Mouse (Mus musculus): ENCODE data around the gene Utp6. TPM values are rescaled to one million over a fixed set of nuclear protein-coding genes. Genes with fewer than 3 reads are reported as not detected.

Utp6 gene
- total and polyA plus RNA-seq, 3 experiments = 6.2 to 126 (median 41.9) TPM

- H3K27me3 ChIP-seq (ENCODE audit: insufficient read depth, low read length) = no peaks in the 10 kb centered on the region
- DNase-seq (ENCODE audit: low spot score) = no peak
- no peak overlapping the region for H3K4me3 ChIP-seq (ENCODE audit: low read depth, low read length)
- H3K9me3 ChIP-seq (replicated peaks) = no peaks in the 10 kb centered on the region
- TF ChIP-seq POLR2AphosphoS5 (IDR thresholded peaks at IDR 0.05; ENCODE audit: insufficient replicate concordance, low read depth, low read length) (no peak), GATA1 (IDR thresholded peaks at IDR 0.05; ENCODE audit: borderline replicate concordance, low read length) (no peak), GATA2 (IDR thresholded peaks at IDR 0.05; ENCODE audit: borderline replicate concordance, low read depth, low read length) (no peak), TAL1 (conservative IDR thresholded peaks at IDR 0.05; ENCODE audit: low read depth, low read length) (no peak), CTCF (IDR thresholded peaks at IDR 0.05; ENCODE audit: low read depth, low read length) (0 out of 2 replicates have a peak, but pooled peaks have one; percentile 5)
- peaks cover 94% of the 10 kb centered on the region for H3K36me3 ChIP-seq (replicated peaks)
- H3K4me1 ChIP-seq (ENCODE audit: insufficient read depth, low read depth, low read length) = no peaks in the 10 kb centered on the region
- no peak for ATAC-seq (ENCODE audit: extremely low read depth, insufficient number of reproducible peaks, low FRiP score, poor library complexity, severe bottlenecking)
Measured at GRCm38 (mm10) chr11:79935766-79936165, 26.4 kb downstream of the Utp6 start.

DNA sequence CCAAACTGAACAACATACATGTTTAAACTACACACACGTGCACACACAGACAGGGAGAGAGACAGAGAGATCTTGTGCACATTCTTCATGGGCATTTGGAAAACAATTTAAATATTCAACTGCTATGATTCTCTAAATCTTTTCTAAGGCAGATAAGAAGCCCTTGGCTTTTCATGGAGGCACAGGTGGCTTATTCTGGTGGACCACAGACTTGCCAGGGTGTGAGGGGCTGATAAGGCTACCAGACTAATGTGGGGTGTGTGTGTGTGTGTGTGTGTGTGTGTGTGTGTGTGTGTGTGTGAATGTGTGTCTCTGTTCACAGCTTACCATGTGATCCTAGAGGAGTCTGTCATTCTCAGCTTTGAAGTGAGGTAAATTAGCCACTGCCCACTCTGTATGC, 39.4 kb downstream of the Utp6 start:
- ATAC-seq (ENCODE audit: extremely low read depth, insufficient number of reproducible peaks, low FRiP score, poor library complexity, severe bottlenecking) (no peak), DNase-seq (ENCODE audit: low spot score) (no peak)
- Histone ChIP-seq H3K27me3 (ENCODE audit: insufficient read depth, low read length) (peaks cover 4% of the 10 kb centered on the region; the same call in 1 of the 2 replicates), H3K9me3 (replicated peaks) (no peaks in the 10 kb centered on the region), H3K36me3 (replicated peaks) (peaks cover 4% of the 10 kb centered on the region), H3K4me3 (ENCODE audit: low read depth, low read length) (no peak overlapping the region), H3K4me1 (ENCODE audit: insufficient read depth, low read depth, low read length) (peaks cover 3% of the 10 kb centered on the region; the same call in 1 of the 2 replicates)
- no peak for TF ChIP-seq CTCF (IDR thresholded peaks at IDR 0.05; ENCODE audit: low read depth, low read length)

DNA sequence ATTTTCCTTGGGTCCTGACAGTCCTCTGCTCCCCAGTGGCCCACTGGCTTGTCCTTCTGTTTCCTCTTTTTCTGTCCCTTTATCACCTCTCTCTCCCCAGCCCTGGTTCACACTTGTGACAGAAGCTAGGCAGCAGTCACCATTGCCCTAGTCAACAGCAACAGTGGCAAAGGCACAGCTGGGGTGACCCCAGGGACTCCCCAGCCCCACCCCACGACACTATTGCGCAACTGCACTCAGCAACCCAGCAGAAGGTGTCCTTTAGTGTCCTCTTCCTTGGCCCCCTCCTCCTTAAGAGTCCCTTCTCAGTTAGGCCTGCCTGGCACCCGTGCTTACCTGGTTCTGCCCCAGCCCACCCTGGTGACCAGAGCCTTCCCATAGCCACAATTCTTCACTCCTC, 40.0 kb downstream of the Utp6 start:
- DNase-seq (ENCODE audit: low spot score) = no peak
- Histone ChIP-seq H3K27me3 (ENCODE audit: insufficient read depth, low read length) (peaks cover 4% of the 10 kb centered on the region; the same call in 1 of the 2 replicates), H3K4me1 (ENCODE audit: insufficient read depth, low read depth, low read length) (peaks cover 3% of the 10 kb centered on the region; the same call in 1 of the 2 replicates), H3K36me3 (replicated peaks) (peaks cover 1% of the 10 kb centered on the region), H3K4me3 (ENCODE audit: low read depth, low read length) (no peak overlapping the region), H3K9me3 (replicated peaks) (no peaks in the 10 kb centered on the region)
- TF ChIP-seq GATA1 (IDR thresholded peaks at IDR 0.05; ENCODE audit: borderline replicate concordance, low read length) (no peak), GATA2 (IDR thresholded peaks at IDR 0.05; ENCODE audit: borderline replicate concordance, low read depth, low read length) (no peak), TAL1 (conservative IDR thresholded peaks at IDR 0.05; ENCODE audit: low read depth, low read length) (no peak), CTCF (IDR thresholded peaks at IDR 0.05; ENCODE audit: low read depth, low read length) (no peak), POLR2AphosphoS5 (IDR thresholded peaks at IDR 0.05; ENCODE audit: insufficient replicate concordance, low read depth, low read length) (no peak)
- ATAC-seq (ENCODE audit: extremely low read depth, insufficient number of reproducible peaks, low FRiP score, poor library complexity, severe bottlenecking) = no peak

GRCm38 (mm10) chr11:79920505-79921025, 41.6 kb downstream of the Utp6 start:
- DNase-seq (ENCODE audit: low spot score) (no peak), ATAC-seq (ENCODE audit: extremely low read depth, insufficient number of reproducible peaks, low FRiP score, poor library complexity, severe bottlenecking) (no peak)
- TF ChIP-seq GATA1 (IDR thresholded peaks at IDR 0.05; ENCODE audit: borderline replicate concordance, low read length) = no peak
- TF ChIP-seq CTCF (IDR thresholded peaks at IDR 0.05; ENCODE audit: low read depth, low read length) = no peak
- no peak for TF ChIP-seq POLR2AphosphoS5 (IDR thresholded peaks at IDR 0.05; ENCODE audit: insufficient replicate concordance, low read depth, low read length)
- no peak for TF ChIP-seq TAL1 (conservative IDR thresholded peaks at IDR 0.05; ENCODE audit: low read depth, low read length)
- no peak for TF ChIP-seq GATA2 (IDR thresholded peaks at IDR 0.05; ENCODE audit: borderline replicate concordance, low read depth, low read length)

GRCm38 (mm10) chr11:79919685-79920504, 42.3 kb downstream of the Utp6 start:
- H3K9me3 ChIP-seq (replicated peaks) = no peaks in the 10 kb centered on the region
- H3K4me1 ChIP-seq (ENCODE audit: insufficient read depth, low read depth, low read length) = peaks cover 3% of the 10 kb centered on the region; the same call in 1 of the 2 replicates
- H3K36me3 ChIP-seq (replicated peaks) = no peaks in the 10 kb centered on the region
- ATAC-seq (ENCODE audit: extremely low read depth, insufficient number of reproducible peaks, low FRiP score, poor library complexity, severe bottlenecking) = no peak
- TF ChIP-seq GATA1 (IDR thresholded peaks at IDR 0.05; ENCODE audit: borderline replicate concordance, low read length) (no peak), TAL1 (conservative IDR thresholded peaks at IDR 0.05; ENCODE audit: low read depth, low read length) (no peak), GATA2 (IDR thresholded peaks at IDR 0.05; ENCODE audit: borderline replicate concordance, low read depth, low read length) (no peak), CTCF (IDR thresholded peaks at IDR 0.05; ENCODE audit: low read depth, low read length) (peak; percentile 85)
- DNase-seq (ENCODE audit: low spot score) = peak; percentile 66
- H3K4me3 ChIP-seq (ENCODE audit: low read depth, low read length) = no peak overlapping the region
- peaks cover 10% of the 10 kb centered on the region for H3K27me3 ChIP-seq (ENCODE audit: insufficient read depth, low read length)

More at GRCm38 (mm10) chr11:79920505-79921025, 41.6 kb downstream of the Utp6 start:
- Histone ChIP-seq H3K9me3 (replicated peaks) (no peaks in the 10 kb centered on the region), H3K27me3 (ENCODE audit: insufficient read depth, low read length) (peaks cover 10% of the 10 kb centered on the region), H3K36me3 (replicated peaks) (no peaks in the 10 kb centered on the region), H3K4me1 (ENCODE audit: insufficient read depth, low read depth, low read length) (peaks cover 3% of the 10 kb centered on the region; the same call in 1 of the 2 replicates), H3K4me3 (ENCODE audit: low read depth, low read length) (no peak overlapping the region)

DNA sequence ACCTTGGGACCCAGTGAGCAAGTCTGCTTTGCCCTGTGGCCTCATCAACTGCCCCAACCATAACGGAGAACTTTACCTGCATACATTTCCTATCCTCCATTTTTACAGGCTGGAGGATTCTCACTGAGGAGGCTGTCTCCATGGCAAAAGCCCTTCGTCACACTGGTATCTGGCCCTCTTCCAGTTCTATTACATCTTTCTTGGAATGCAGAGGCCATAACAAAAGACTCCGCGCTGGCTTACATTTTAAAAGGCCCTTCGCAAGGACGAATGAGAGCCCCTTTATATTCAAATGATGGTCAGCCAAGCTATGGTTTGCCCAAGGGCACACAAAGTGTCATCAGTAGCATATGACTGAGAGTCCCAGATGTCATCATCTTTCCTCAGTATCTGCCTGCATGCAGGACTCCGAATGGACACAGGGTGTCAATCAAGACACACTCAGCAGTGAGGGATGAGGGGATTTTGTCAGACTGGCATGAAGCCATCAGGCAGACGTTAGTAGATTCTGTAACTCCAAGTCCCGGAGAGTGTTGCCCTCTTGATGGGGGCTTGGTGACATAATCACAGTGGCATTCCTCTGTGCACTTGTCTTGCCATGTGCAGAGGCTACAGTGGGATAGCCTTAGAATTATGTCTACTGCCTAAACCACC, 46.4 kb downstream of the Utp6 start:
- peaks cover 21% of the 10 kb centered on the region for H3K27me3 ChIP-seq (ENCODE audit: insufficient read depth, low read length)
- TF ChIP-seq CTCF (IDR thresholded peaks at IDR 0.05; ENCODE audit: low read depth, low read length) = no peak
- no peak for TF ChIP-seq GATA2 (IDR thresholded peaks at IDR 0.05; ENCODE audit: borderline replicate concordance, low read depth, low read length)
- TF ChIP-seq GATA1 (IDR thresholded peaks at IDR 0.05; ENCODE audit: borderline replicate concordance, low read length) = no peak
- TF ChIP-seq POLR2AphosphoS5 (IDR thresholded peaks at IDR 0.05; ENCODE audit: insufficient replicate concordance, low read depth, low read length) = no peak
- H3K4me3 ChIP-seq (ENCODE audit: low read depth, low read length) = no peak overlapping the region
- ATAC-seq (ENCODE audit: extremely low read depth, insufficient number of reproducible peaks, low FRiP score, poor library complexity, severe bottlenecking) (no peak), DNase-seq (ENCODE audit: low spot score) (no peak)
- H3K36me3 ChIP-seq (replicated peaks) = no peaks in the 10 kb centered on the region
- H3K9me3 ChIP-seq (replicated peaks) = no peaks in the 10 kb centered on the region
- H3K4me1 ChIP-seq (ENCODE audit: insufficient read depth, low read depth, low read length) = no peaks in the 10 kb centered on the region

Measured in G1E (cell line).